Mouse (Mus musculus) erythroblast, embryonic 14.5 days (primary cell): ENCODE measurements around the gene Hoxa10.

Source experiments
- GATA1 ChIP-seq: IDR thresholded peaks from 2 replicates; pipeline ENCODE4 v1.6.1; 2012; ENCODE audit warnings: low read length, inconsistent platforms, mixed read lengths
- TAL1 ChIP-seq: IDR thresholded peaks from 3 replicates; pipeline ENCODE4 v1.6.1; 2012; ENCODE audit warnings: low read length, inconsistent platforms, mixed read lengths

GRCm38 (mm10) chr6:52194690-52195089, 46.0 kb downstream of the Hoxa10 start:
- TF ChIP-seq GATA1 (no peak), TAL1 (no peak)
